Mouse (Mus musculus) small intestine, adult 2 months (tissue): ENCODE results near the gene Syt2.

Experiments used
- CTCF ChIP-seq: fragments of 200-500 bp; IDR thresholded peaks from 2 replicates; pipeline ENCODE4 v1.5.1; 2012; ENCODE audit warnings: low read depth, mild to moderate bottlenecking, control low read depth, inconsistent platforms, low read length, moderate library complexity, mixed read lengths; ENCODE audit not compliant: insufficient replicate concordance, insufficient read length; ENCODE audit errors: extremely low read depth
- POLR2A ChIP-seq: fragments of 200-500 bp; IDR thresholded peaks from 2 replicates; pipeline ENCODE4 v1.6.1; 2012; ENCODE audit warnings: low read depth, mild to moderate bottlenecking, control low read depth, inconsistent platforms, low read length, moderate library complexity

DNA sequence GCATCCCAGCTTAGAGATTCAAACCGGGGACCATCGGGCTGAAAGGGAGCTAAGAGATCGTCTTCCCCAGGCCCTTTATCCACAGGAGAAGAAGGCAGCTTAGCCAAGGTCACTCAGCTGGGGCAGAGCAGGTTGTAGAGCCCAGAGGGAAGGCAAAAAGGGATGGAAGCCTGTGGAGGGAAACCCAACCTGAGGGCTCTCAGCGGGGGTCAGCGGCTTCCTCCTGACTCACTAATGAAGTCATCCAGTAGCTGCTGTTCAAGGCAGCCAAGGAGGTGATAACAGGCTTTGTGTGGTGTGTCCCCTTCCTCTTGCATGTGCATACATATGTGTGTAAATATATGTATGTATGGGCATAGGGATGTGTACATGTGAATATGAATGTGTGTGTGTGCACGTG lies 54.7 kb downstream of the Syt2 start:
- TF ChIP-seq CTCF (no peak), POLR2A (no peak)
